ENCODE assay signal across 16 mouse cellular contexts in the genomic region with DNA sequence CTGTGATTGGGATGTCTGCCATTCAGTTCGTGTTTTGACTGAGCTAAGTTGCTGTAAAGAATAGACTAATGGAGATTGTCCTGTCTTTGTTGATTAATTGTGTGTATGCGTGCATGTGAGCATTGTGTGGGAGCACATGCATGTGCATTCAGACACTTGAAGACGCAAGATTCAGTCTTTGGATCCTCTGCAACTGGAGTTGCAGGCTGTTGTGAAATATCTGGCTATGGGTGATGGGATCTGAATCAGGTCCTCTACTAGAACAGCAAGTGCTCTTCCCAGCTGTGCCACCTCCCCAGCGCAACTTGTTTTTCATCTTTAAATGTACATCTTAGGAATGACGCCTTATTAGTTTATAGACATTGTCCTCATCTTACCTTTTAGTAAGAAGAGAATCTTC.
"Had no signal": no experiment of that assay in that cellular context is flagged by ENCODE, and none has a peak within 500 bp of the region (broad histone marks: within the 10 kb centered on the region; RNA-seq: fewer than 3 reads in every experiment).

No protein-coding gene starts in this region.

- DNase-seq: left cerebral cortex, postnatal 4 days; liver; liver, embryonic 13.5 days; liver, postnatal 0 days; lung, adult 18-20 months; lung, adult 2 months; lung, embryonic 14.5 days; lung, postnatal 10 days; lung, postnatal 14 days; lung, postnatal 36 days; lung, postnatal 4 days had no signal

- ATAC-seq: liver, embryonic 12.5 days; liver, postnatal 0 days; lung, postnatal 0 days; midbrain, embryonic 13.5 days; midbrain, embryonic 15.5 days; midbrain, embryonic 16.5 days had no signal
